Mouse (Mus musculus) lung, adult 2 months (tissue): ENCODE results near the gene Grb2.

Experiments used
- CTCF ChIP-seq: fragments of 200-500 bp; IDR thresholded peaks from 2 replicates; pipeline ENCODE4 v1.5.1; 2011; ENCODE audit warnings: mild to moderate bottlenecking, low read length, control low read depth; ENCODE audit not compliant: insufficient read depth
- POLR2A ChIP-seq: fragments of 200-500 bp; IDR thresholded peaks from 2 replicates; pipeline ENCODE4 v1.6.1; 2011; ENCODE audit warnings: low read depth, mild to moderate bottlenecking, control low read depth, low read length, borderline replicate concordance; ENCODE audit errors: extremely low read depth

DNA sequence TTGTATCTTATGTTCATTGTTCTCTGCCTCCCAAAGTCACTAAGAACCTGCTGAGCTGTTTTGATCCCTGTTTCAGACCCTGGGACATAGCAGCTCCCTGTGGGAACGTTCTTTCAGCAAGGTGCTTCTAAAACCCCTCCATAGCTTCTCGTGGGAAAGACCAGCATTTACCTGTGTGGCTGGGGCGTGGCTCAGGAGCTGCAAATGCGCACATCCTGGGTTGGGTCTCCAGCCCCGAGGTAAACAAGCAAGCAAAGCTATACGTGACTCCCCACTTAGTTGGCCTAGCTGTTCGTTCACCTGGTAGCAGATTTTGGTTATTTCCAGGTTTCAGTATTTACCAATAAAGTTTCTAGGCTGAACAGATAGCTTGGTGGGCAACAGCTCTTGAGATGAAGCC is 76.2 kb downstream of the Grb2 start:
- TF ChIP-seq POLR2A: no peak
- TF ChIP-seq CTCF: no peak
